Mouse (Mus musculus): ENCODE results near the gene Prss22.
"Not testable (repeated sequence)": the region's sequence is repeated elsewhere in the genome, so short reads cannot be mapped to it uniquely, and the experiment has no call there.

The Prss22 gene

DNA sequence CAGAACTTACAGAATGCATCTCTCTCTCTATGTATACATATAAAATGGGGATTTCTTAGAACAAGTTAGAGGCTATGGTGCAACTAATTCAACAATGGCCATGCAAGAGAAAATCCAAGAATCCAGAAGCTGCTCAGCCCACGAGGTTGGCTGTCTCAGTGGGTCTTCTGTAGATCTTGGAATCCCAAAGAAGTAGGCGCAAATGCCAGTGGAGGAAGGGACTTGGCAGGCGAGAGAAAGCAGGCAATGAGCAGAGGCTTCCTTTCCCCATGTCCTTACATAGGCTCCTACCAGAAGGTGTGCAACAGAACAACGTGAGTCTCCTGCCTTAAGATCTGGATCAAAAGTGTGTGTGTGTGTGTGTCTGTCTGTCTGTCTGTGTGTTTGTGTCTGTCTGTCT is 50.4 kb downstream of the Prss22 start:
- in situ Hi-C loops (cut with MboI, MseI), result not testable (repeated sequence)
